Mouse (Mus musculus): ENCODE measurements around the gene H2afj.
A peak's percentile ranks its signal among the peaks of the same experiment; 100 is the strongest.
"Not testable (repeated sequence)": the region's sequence is repeated elsewhere in the genome, so short reads cannot be mapped to it uniquely, and the experiment has no call there.

The H2afj gene

DNA sequence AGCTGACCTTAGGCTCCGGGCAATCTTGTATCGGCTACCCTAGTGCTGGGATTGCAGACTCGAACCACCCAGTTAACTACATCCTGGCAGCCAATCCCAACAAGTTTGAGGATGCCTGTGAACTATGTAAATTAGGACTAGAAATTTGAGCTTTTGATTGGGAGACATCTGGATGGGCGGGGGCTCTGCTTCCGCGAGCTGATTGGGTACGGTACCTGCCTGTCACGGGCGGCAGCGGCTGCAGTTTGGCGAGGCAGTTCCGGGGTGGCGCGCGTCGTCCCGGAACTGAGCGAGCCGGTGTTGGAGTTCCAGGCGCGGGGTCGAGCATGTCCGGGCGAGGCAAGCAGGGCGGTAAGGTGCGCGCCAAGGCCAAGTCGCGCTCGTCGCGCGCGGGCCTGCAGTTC, at the start of gene H2afj:
TSS of gene H2afj (plus strand) at position 231 of the 404 bp plus-strand sequence.
- peak; percentile 89 for DNase-seq (ENCODE audit: low read depth, low spot score)

GRCm38 (mm10) chr6:136763912-136764311, 44.1 kb upstream of the H2afj start:
- DNase-seq (ENCODE audit: low read depth, low spot score) = no peak

DNA sequence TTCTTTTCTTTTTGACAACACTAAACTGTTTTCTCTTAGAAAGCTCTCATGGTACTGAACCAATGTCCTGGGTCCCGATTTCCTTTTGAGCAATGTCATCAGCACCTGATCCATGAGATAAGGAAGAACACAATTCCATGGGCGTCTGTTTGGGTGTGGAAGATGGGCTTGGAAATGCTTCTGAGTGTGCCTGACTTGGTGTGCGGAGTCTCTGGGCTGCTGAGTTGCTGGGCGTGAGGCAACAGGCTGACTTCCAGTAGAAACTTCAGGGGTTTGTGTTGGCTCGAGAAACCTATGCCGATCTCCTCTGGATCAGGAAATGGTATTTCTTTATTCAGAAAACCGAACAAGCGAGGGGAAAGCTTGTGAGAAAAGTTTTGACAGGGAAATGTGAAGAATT, 38.9 kb upstream of the H2afj start:
- no peak for DNase-seq (ENCODE audit: low read depth, low spot score)

- no peak for DNase-seq (ENCODE audit: low read depth, low spot score)
Measured at GRCm38 (mm10) chr6:136769859-136770258, 38.2 kb upstream of the H2afj start.

GRCm38 (mm10) chr6:136776392-136776791, 31.7 kb upstream of the H2afj start:
- no peak for DNase-seq (ENCODE audit: low read depth, low spot score)

- no peak for DNase-seq (ENCODE audit: low read depth, low spot score)
Measured at GRCm38 (mm10) chr6:136781377-136781986, 26.6 kb upstream of the H2afj start, which contains the start of gene Gucy2c. Gucy2c (minus strand) TSS chr6:136781765.

DNA sequence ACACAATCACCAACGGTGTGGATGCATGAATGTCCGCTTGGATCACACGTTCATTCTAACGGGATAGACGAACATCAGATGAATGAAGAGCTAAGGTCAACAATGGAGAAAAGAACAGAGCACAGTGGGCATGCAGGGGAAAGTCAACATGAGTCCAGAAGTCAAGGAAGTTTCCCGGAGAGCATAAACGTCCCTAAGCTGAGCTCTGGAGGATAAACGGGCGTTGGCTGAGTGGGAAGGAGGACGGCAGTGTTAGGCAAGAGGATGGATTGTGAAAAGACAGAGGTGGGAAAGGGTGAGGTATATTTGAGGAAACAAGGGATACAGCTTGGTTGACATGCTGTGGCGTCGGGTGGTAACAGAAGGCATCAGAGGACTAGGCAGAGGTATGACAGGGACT, 25.9 kb upstream of the H2afj start:
- no peak for DNase-seq (ENCODE audit: low read depth, low spot score)

DNA sequence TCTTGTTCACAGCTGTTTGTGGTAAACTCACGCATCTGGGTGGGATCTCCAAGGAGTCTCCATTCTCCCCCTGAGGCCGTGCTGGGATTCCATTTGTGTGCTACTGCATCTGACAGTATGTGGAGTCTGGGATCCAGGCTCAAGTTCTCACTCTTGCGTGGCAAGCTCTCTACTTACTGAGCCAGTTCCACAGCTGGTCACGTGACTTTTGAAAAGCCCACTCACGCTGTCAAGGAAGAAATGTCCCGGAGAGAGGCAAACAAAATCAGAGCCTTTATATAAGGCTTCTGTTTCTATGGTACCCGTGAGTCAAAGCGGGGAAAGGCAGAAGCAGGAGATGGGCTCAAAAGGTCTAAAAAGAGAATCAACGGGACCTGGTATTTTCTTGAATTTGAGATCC, 25.3 kb upstream of the H2afj start:
- no peak for DNase-seq (ENCODE audit: low read depth, low spot score)

DNA sequence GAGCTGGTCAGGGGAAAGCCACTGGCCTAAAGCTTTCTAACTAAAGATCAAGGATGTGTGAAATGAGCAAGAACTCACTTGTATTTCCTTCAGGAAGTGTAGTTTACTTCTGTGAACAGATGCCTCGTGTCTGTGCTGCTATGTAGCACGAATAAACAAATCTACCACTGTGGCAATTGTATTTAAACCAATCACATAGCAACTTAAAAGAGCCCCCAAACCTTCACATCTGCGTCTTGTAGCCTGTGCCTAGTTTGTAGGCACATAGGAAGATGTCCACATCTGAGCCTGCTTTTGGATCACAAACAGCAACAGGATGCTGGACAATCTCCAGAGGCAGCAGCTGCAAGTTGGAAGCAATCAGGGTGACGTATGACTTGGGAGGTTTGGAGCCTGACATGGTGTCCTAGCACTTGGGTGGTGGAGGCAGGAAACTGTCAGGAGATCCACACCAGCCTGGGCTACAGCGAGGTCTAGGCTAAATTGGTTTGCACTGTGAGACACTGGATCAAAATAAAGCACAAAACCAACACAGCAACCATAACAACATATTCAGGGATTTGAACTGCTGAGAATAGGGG, 18.6 kb upstream of the H2afj start:
- DNase-seq (ENCODE audit: low read depth, low spot score) = no peak

DNA sequence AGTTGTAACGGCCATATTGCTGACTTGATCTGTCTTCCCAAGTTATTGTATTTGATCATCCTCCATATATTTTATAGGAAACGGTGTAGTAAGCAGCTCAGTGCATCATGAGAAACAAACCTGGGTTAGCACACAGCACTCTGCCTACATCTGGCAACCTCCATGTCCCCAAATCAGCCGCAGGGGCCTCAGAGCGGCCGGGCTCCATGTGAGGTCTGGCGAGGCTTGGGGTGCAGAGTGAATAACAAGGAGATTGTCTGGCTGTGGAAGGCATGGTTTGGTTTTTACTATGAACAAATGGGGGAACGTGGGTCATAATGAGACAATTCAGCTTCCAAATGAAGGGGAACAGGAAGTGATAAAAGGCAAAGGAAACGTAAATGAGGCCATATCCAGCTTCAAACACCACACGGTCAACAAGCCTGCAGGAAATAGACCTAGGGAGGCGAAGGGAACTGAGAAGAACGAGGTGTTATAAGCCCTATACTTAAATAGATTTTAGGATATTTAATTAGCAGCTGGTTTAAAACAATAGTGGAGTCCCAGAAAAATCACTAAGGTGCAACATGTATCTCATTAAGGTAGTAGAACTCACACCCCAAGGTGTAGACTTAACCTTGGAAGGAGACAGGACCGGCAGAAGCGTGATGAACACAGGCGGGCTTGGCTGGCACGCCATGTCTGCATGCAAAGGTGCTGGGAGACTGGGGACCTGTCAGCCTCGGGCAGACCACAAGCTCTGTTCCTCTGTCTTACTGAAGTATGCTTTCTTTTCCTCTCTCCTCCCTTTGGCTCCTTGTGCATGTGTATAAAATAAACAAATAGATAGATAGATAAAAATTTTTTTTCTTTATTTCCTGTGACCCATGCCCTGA, 14.9 kb upstream of the H2afj start:
- no peak for DNase-seq (ENCODE audit: low read depth, low spot score)

DNA sequence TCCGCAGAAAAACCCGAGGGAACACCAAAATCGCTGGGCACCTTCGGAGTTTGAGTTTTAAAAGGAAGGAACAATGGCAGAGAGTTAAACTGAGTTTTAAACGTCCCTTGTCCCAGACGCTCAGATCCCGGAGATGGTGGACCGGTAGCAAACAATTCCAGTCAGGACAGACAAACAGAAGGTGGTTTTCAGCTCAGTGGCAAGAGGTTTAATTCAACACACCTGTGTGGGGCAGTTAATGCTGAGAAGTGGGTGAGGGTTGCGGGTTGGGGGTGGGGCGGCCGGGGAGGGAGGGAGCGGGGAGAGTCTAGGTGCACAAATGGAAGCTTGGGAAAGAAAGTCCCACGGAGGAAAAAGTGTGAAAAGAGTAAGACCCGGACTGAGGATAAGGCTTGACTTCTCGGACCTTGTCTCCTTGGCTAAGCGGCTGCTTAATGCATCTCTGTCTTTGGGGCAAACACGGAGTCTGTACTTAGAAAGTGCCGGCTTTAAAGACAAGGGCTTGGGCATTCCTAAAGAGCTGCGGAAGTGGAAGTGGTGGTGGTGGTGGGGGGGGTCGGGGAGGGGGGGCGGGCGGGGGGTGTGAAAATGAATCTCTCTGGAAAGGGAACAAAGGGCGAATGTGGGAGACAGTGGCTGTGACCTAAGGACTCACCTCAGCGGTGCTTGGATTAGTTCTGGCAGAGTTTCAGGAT, 14.1 kb upstream of the H2afj start:
- DNase-seq (ENCODE audit: low read depth, low spot score) = no peak

DNA sequence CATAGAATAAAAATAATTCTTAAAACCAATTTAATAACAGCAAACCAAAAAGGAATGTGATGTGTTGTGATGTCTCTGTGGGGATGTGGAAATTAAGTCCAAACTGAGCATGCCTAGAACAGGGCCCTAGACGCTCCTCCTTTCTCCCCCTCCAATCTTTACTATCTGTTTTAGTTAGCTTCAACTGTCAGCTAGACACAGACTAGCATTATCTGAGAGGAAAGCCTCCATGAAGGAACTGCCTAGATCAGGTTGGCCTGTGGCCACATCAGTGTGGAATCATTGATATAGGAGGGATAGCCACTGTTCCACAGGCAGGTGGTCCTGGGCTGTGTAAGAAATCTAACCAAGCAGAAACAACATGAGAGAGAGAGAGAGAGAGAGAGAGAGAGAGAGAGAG, 12.9 kb upstream of the H2afj start:
- DNase-seq (ENCODE audit: low read depth, low spot score) = no peak

GRCm38 (mm10) chr6:136795850-136796249, 12.2 kb upstream of the H2afj start:
- no peak for DNase-seq (ENCODE audit: low read depth, low spot score)

DNA sequence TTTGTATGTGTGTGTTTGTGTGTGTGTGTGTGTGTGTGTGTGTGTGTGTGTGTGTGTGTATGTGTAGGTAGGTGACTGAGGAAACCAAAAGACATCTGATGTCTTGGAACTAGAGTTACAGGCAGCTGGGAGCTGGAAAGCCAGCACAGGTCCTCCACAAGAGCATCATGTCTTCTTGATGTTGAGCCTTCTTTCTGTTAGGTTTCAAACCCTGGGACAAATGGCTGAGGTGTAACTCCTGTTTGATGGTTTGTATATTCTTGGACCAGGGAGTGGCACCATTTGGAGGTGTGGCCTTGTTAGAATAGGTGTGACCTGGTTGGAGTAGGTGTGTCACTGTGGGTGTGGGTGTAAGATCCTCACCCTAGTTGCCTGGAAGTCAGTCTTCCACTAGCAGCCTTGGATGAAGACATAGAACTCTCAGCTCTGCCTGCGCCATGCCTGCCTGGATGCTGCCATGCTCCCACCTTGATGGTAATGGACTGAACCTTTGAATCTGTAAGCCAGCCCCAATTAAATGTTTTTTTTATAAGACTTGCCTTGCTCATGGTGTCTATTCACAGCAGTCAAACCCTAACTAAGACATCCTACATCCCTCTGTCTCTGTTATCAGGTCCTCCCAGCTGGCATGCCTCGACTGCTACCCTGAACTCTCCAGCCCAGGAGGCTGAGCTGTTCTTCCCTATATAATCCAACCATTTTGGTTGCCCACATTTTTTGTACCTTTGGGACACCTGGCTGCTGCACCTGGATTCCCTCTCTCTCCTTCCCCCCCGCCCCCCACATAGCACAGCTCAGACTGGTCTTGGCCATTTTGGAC, 10.0 kb upstream of the H2afj start:
- not testable (repeated sequence) for DNase-seq (ENCODE audit: low read depth, low spot score)

DNA sequence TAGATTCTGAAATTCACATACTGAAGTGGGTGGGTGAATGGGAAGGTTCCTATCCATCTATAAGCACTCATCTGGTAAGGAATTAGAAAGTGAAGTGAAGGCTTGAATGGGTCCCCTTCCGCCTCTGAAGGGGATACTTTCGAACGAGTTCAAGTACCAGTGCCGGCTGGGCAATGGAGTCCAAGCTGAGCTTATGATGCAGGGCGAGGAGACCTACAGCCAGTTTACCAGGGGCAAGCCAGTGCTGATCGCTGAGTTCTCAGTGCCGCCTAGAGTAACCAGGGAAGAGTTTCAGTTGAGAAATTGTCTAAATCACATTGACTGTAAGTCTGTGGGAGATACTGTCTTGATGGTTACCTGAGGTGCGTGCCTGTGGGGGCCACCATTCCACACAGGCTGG, 7.3 kb upstream of the H2afj start:
- DNase-seq (ENCODE audit: low read depth, low spot score) = no peak

- no peak for DNase-seq (ENCODE audit: low read depth, low spot score)
Measured at GRCm38 (mm10) chr6:136801274-136801673, 6.8 kb upstream of the H2afj start.

DNA sequence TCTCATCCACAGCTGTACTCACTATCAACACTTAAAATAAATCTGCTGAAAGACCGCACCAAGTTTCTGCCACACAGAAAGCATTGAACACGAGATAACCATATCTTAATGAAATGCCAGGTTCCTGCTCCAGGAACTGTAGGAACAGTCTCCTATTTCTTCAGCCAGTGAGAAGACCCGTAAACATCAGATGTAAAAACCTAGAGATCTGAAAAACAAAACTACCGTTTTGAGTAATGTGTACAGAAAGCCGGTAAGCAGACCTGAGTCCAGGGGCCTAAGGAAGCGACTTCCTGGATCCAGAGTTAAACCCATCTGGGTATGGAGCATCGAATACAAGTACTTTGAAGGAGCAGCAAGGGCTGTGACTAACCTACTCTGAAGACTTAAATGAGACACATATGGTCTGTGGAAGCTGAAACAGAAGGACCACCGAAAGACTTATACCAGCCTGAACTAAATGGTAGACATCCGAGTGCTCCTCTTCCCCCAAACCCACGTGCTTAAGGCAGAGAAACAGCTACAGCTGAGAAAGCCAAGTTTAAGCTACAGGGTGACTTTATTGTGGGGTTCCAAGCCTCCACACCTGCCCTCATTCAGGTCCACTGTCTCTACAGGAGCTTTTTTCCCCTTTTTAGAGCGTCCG, 4.8 kb upstream of the H2afj start:
- DNase-seq (ENCODE audit: low read depth, low spot score) = no peak

GRCm38 (mm10) chr6:136803739-136804633, 4.1 kb upstream of the H2afj start, which contains the start of gene Hist4h4:
Hist4h4 (minus strand) TSS chr6:136804415.
- peak; percentile 87 for DNase-seq (ENCODE audit: low read depth, low spot score)

GRCm38 (mm10) chr6:136804705-136805408, 3.2 kb upstream of the H2afj start:
- no peak for DNase-seq (ENCODE audit: low read depth, low spot score)
